Mouse (Mus musculus): ENCODE data around the gene Tor1aip1. TPM values are rescaled to one million over a fixed set of nuclear protein-coding genes. Genes with fewer than 3 reads are reported as not detected.
A peak's percentile ranks its signal among the peaks of the same experiment; 100 is the strongest.

The Tor1aip1 gene
- total RNA-seq, 2 experiments from 2014 or later = 66.1 to 152 TPM

- ATAC-seq (ENCODE audit: poor library complexity, severe bottlenecking) = no peak
Measured at GRCm38 (mm10) chr1:156034661-156035060, 1.6 kb downstream of the Tor1aip1 start.

GRCm38 (mm10) chr1:156033921-156034320, 2.4 kb downstream of the Tor1aip1 start:
- ATAC-seq (ENCODE audit: poor library complexity, severe bottlenecking) = no peak

GRCm38 (mm10) chr1:156028340-156028975, 7.8 kb downstream of the Tor1aip1 start:
- ATAC-seq (ENCODE audit: poor library complexity, severe bottlenecking) = peak; percentile 77

GRCm38 (mm10) chr1:156027849-156028248, 8.4 kb downstream of the Tor1aip1 start:
- no peak for ATAC-seq (ENCODE audit: poor library complexity, severe bottlenecking)

GRCm38 (mm10) chr1:156024831-156025503, 11.3 kb downstream of the Tor1aip1 start:
- peak; percentile 85 for ATAC-seq (ENCODE audit: poor library complexity, severe bottlenecking)

- ATAC-seq (ENCODE audit: poor library complexity, severe bottlenecking) = no peak
Measured at GRCm38 (mm10) chr1:156020402-156020801, 15.9 kb downstream of the Tor1aip1 start.

GRCm38 (mm10) chr1:156019800-156020199, 16.5 kb downstream of the Tor1aip1 start:
- ATAC-seq (ENCODE audit: poor library complexity, severe bottlenecking) = no peak

GRCm38 (mm10) chr1:156009003-156009402, 27.3 kb downstream of the Tor1aip1 start:
- ATAC-seq (ENCODE audit: poor library complexity, severe bottlenecking) = no peak

GRCm38 (mm10) chr1:156005906-156006305, 30.4 kb downstream of the Tor1aip1 start:
- ATAC-seq (ENCODE audit: poor library complexity, severe bottlenecking) = no peak

- ATAC-seq (ENCODE audit: poor library complexity, severe bottlenecking) = no peak
Measured at GRCm38 (mm10) chr1:156003201-156003935, 32.9 kb downstream of the Tor1aip1 start.

- 0 out of 2 replicates have a peak, but pooled peaks have one; percentile 18 for ATAC-seq (ENCODE audit: poor library complexity, severe bottlenecking)
Measured at GRCm38 (mm10) chr1:156002366-156002765, 33.9 kb downstream of the Tor1aip1 start.

GRCm38 (mm10) chr1:155995612-155996011, 40.7 kb downstream of the Tor1aip1 start:
- ATAC-seq (ENCODE audit: poor library complexity, severe bottlenecking) = no peak

- ATAC-seq (ENCODE audit: poor library complexity, severe bottlenecking) = no peak
Measured at GRCm38 (mm10) chr1:155994524-155994923, 41.8 kb downstream of the Tor1aip1 start.

GRCm38 (mm10) chr1:155990391-155990790, 45.9 kb downstream of the Tor1aip1 start:
- ATAC-seq (ENCODE audit: poor library complexity, severe bottlenecking) = no peak

- no peak for ATAC-seq (ENCODE audit: poor library complexity, severe bottlenecking)
Measured at GRCm38 (mm10) chr1:155989387-155989786, 46.9 kb downstream of the Tor1aip1 start.

- ATAC-seq (ENCODE audit: poor library complexity, severe bottlenecking) = no peak
Measured at GRCm38 (mm10) chr1:155987625-155988024, 48.7 kb downstream of the Tor1aip1 start.

- no peak for ATAC-seq (ENCODE audit: poor library complexity, severe bottlenecking)
Measured at GRCm38 (mm10) chr1:155974931-155975330, 61.3 kb downstream of the Tor1aip1 start.

- ATAC-seq (ENCODE audit: poor library complexity, severe bottlenecking) = peak; percentile 21
Measured at GRCm38 (mm10) chr1:155973719-155974379, 62.4 kb downstream of the Tor1aip1 start.

GRCm38 (mm10) chr1:155973068-155973718, 63.1 kb downstream of the Tor1aip1 start, which contains the start of gene Cep350:
Gene Cep350 (minus strand): TSS chr1:155973255.
- peak; percentile 90 for ATAC-seq (ENCODE audit: poor library complexity, severe bottlenecking)
